Mouse (Mus musculus) erythroblast, embryonic 14.5 days (primary cell): ENCODE measurements around the gene Tcf21. TPM values are rescaled to one million over a fixed set of nuclear protein-coding genes. Genes with fewer than 3 reads are reported as not detected.

Experiments used
- H3K27me3 ChIP-seq: 2 replicates; pipeline ENCODE4 v1.6.1; 2012; ENCODE audit warnings: inconsistent platforms; ENCODE audit not compliant: control insufficient read depth
- H3K36me3 ChIP-seq: 2 replicates; pipeline ENCODE4 v1.6.1; 2012; ENCODE audit warnings: mild to moderate bottlenecking, inconsistent platforms; ENCODE audit not compliant: control insufficient read depth
- H3K4me1 ChIP-seq: 2 replicates; pipeline ENCODE4 v1.6.1; 2012; ENCODE audit warnings: inconsistent platforms; ENCODE audit not compliant: control insufficient read depth
- H3K4me3 ChIP-seq: replicated peaks from 2 replicates; pipeline ENCODE3; 2012; ENCODE audit warnings: moderate library complexity, mild to moderate bottlenecking, inconsistent platforms
- H3K9me3 ChIP-seq: 2 replicates; pipeline ENCODE4 v1.6.1; 2012; ENCODE audit warnings: low read length, inconsistent platforms, mixed read lengths; ENCODE audit not compliant: control insufficient read depth
- GATA1 ChIP-seq: IDR thresholded peaks from 2 replicates; pipeline ENCODE4 v1.6.1; 2012; ENCODE audit warnings: low read length, inconsistent platforms, mixed read lengths
- TAL1 ChIP-seq: IDR thresholded peaks from 3 replicates; pipeline ENCODE4 v1.6.1; 2012; ENCODE audit warnings: low read length, inconsistent platforms, mixed read lengths
- polyA plus RNA-seq: library from polyadenylated mRNA; stranded (reverse); fragments of >175 nt; gene quantifications from 2 replicates; pipeline ENCODE4 v1.2.3, GENCODE M21; 2012

The Tcf21 gene
- polyA plus RNA-seq, 1 experiment = not detected

- H3K36me3 ChIP-seq = no peaks in the 10 kb centered on the region
- no peaks in the 10 kb centered on the region for H3K4me1 ChIP-seq
- no peaks in the 10 kb centered on the region for H3K9me3 ChIP-seq
- no peak overlapping the region for H3K4me3 ChIP-seq
- peaks cover 93% of the 10 kb centered on the region for H3K27me3 ChIP-seq
- TF ChIP-seq TAL1 (no peak), GATA1 (no peak)
These were observed 1.3 kb downstream of the Tcf21 start for GRCm38 (mm10) chr10:22818600-22819238.

DNA sequence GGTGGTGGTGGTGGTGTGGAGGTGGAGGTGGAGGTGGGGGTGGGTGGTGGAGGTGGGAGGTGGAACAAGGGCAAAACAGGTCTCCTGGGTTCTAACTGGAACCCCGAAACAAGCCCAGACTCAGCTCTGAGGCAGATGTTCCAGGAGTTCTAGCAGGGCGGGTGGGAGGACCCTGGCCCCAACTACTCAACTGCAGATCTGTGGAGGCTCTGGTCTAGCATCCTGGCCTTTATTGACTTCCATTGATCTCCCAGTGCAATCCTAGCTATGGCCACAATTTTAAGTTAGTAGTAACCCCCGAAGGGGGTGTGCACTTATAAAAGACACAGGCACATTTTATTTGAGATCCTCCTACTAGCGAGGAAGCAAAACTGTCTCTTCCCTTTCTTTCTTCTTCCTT, 2.0 kb downstream of the Tcf21 start:
- H3K36me3 ChIP-seq = no peaks in the 10 kb centered on the region
- TF ChIP-seq TAL1 (no peak), GATA1 (no peak)
- no peaks in the 10 kb centered on the region for H3K4me1 ChIP-seq
- no peak overlapping the region for H3K4me3 ChIP-seq
- H3K9me3 ChIP-seq = no peaks in the 10 kb centered on the region
- H3K27me3 ChIP-seq = peaks cover 95% of the 10 kb centered on the region

DNA sequence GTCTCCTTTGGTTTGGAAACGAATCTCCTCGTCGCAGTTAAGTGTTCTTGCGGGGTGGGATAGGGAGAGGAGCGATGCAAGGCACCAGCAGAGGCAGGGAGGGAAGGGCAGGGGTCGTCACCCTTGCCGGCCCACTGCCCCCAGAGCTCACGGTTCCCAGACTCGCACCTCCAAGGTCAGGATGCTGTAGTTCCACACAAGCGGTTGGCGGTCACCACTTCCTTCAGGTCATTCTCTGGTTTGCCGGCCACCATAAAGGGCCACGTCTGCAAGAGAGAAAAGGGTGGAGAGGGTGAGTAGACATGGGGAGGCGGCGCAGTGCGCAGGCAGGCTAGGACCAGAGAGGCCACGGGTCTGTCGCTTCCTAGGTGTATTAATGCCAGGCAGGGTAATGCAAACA, 2.4 kb downstream of the Tcf21 start:
- no peak for TF ChIP-seq GATA1
- Histone ChIP-seq H3K4me1 (no peaks in the 10 kb centered on the region), H3K9me3 (no peaks in the 10 kb centered on the region), H3K27me3 (peaks cover 91% of the 10 kb centered on the region), H3K36me3 (no peaks in the 10 kb centered on the region), H3K4me3 (no peak overlapping the region)

- Histone ChIP-seq H3K27me3 (peaks cover 88% of the 10 kb centered on the region), H3K36me3 (no peaks in the 10 kb centered on the region), H3K4me3 (no peak overlapping the region), H3K9me3 (no peaks in the 10 kb centered on the region), H3K4me1 (no peaks in the 10 kb centered on the region)
- no peak for TF ChIP-seq TAL1
- TF ChIP-seq GATA1 = no peak
These were observed 3.7 kb downstream of the Tcf21 start for GRCm38 (mm10) chr10:22816237-22816762.

DNA sequence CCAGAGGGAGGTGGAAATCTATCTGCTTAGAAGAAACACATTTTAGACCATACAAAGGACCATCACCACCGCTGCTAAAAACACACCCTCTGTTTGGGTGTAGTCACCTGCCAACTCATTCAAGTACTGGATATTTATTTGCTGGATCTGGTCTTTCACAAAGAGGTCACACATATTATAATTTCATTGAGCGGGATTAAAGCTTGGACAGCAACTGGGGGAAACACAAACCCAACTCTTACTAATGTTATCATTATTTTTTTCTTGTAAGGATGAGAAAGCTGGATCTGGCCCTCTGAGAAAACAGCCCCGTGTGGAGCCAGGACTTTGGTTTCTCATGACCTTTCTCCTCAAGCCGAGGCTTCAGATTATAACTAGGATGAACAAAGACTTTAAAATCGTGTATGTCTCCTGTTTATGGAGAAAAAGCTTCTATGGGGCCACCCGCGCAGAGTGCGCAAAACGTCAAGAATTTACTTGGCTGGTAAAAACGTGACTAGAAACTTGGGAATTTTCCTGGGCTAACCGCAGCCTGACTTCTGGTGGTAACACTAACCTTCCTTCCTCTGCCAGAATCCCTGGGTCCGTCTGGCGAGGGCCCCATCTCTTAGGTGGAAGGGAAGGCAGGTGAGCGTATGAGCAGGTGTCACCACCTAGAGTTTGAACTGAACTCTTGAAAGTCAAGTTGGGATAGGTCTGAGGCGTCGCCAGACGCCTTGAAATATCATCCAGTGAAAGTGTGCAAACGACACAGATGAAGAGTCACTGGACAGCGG, 4.3 kb downstream of the Tcf21 start:
- peaks cover 82% of the 10 kb centered on the region for H3K27me3 ChIP-seq
- no peaks in the 10 kb centered on the region for H3K36me3 ChIP-seq
- H3K4me1 ChIP-seq = no peaks in the 10 kb centered on the region
- H3K4me3 ChIP-seq = no peak overlapping the region
- TF ChIP-seq TAL1 (no peak), GATA1 (no peak)
- H3K9me3 ChIP-seq = no peaks in the 10 kb centered on the region

- Histone ChIP-seq H3K27me3 (peaks cover 73% of the 10 kb centered on the region), H3K36me3 (no peaks in the 10 kb centered on the region)
These were observed 5.2 kb downstream of the Tcf21 start for GRCm38 (mm10) chr10:22814771-22815170.

DNA sequence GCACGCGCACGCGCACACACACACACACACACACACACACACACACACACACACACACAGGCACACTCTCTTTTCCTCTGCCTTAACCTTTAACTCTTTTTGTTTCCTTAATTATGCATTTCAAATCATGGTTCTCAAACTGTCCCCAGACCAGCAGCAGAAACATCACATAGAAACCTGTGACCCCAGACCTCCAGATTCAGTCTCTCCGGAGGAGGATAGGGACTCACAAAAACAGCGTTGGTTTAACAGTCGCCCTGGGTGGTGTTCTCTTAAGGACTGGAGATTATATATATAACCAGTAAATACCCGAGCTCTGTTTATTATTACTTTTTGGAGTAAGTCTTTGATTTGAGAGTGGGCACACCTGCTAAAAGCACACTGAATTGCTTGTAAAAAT, 5.7 kb downstream of the Tcf21 start:
- Histone ChIP-seq H3K4me3 (no peak overlapping the region), H3K4me1 (no peaks in the 10 kb centered on the region), H3K27me3 (peaks cover 69% of the 10 kb centered on the region), H3K9me3 (no peaks in the 10 kb centered on the region), H3K36me3 (no peaks in the 10 kb centered on the region)
- TF ChIP-seq TAL1 = no peak
- TF ChIP-seq GATA1 = no peak

More at GRCm38 (mm10) chr10:22814771-22815170, 5.2 kb downstream of the Tcf21 start:
- Histone ChIP-seq H3K4me1 (no peaks in the 10 kb centered on the region), H3K9me3 (no peaks in the 10 kb centered on the region), H3K4me3 (no peak overlapping the region)
- TF ChIP-seq TAL1 = no peak
- TF ChIP-seq GATA1 = no peak

- no peak overlapping the region for H3K4me3 ChIP-seq
- no peaks in the 10 kb centered on the region for H3K9me3 ChIP-seq
- no peaks in the 10 kb centered on the region for H3K36me3 ChIP-seq
- H3K4me1 ChIP-seq = no peaks in the 10 kb centered on the region
- peaks cover 60% of the 10 kb centered on the region for H3K27me3 ChIP-seq
- TF ChIP-seq TAL1 (no peak), GATA1 (no peak)
These were observed 6.5 kb downstream of the Tcf21 start for GRCm38 (mm10) chr10:22813317-22813960.

- no peak overlapping the region for H3K4me3 ChIP-seq
- H3K9me3 ChIP-seq = no peaks in the 10 kb centered on the region
- TF ChIP-seq TAL1 (no peak), GATA1 (no peak)
- no peaks in the 10 kb centered on the region for H3K4me1 ChIP-seq
- H3K36me3 ChIP-seq = no peaks in the 10 kb centered on the region
- peaks cover 47% of the 10 kb centered on the region for H3K27me3 ChIP-seq
These were observed 8.1 kb downstream of the Tcf21 start for GRCm38 (mm10) chr10:22811921-22812320.
